Mouse (Mus musculus) small intestine, adult 10 weeks (tissue): ENCODE measurements around the gene Ifi47. TPM values are rescaled to one million over a fixed set of nuclear protein-coding genes. Genes with fewer than 3 reads are reported as not detected.

Source experiments
- polyA plus RNA-seq: library from polyadenylated mRNA; stranded (reverse); fragments of 350-450 nt; fragmentation: Illumina TruSeq; extraction: RNeasy Lipid Tissue Mini Kit (QIAGEN cat#74804); gene quantifications from one replicate; pipeline ENCODE4 v1.2.3, GENCODE M21; 2014; ENCODE audit warnings: low replicate concordance

Ifi47 gene
- polyA plus RNA-seq, result 66.3 TPM

GRCm38 (mm10) chr11:49076001-49076757, at the start of gene Ifi47:
Gene Ifi47, plus strand, starts transcription at chr11:49076587.

GRCm38 (mm10) chr11:49051093-49051891, 25.1 kb upstream of the Ifi47 start, which contains the start of gene 9930111J21Rik2:
Gene 9930111J21Rik2, minus strand, starts transcription at chr11:49051242.

GRCm38 (mm10) chr11:49063713-49064469, 12.5 kb upstream of the Ifi47 start, which contains the start of gene Tgtp2:
Gene Tgtp2, minus strand, starts transcription at chr11:49064206.

GRCm38 (mm10) chr11:49114774-49115173, 38.4 kb downstream of the Ifi47 start, which contains the start of gene Olfr1396:
Gene Olfr1396, minus strand, starts transcription at chr11:49114874.

GRCm38 (mm10) chr11:49141974-49142373, 65.6 kb downstream of the Ifi47 start, which contains the start of gene Olfr1395:
Gene Olfr1395, plus strand, starts transcription at chr11:49142274.

Other genes with a start within 250 kb of the Ifi47 start
- gene Gm12184, start 249.9 kb upstream of the Ifi47 start, polyA plus RNA-seq, result 5.0 TPM
- 35.8 TPM for gene Irgm1, start 204.9 kb upstream of the Ifi47 start, polyA plus RNA-seq
- gene Gm5431, start 174.4 kb upstream of the Ifi47 start, polyA plus RNA-seq, result 32.7 TPM
- 5.8 TPM for gene Psme2b, start 130.4 kb upstream of the Ifi47 start, polyA plus RNA-seq
- gene Olfr56, start 97.7 kb upstream of the Ifi47 start, polyA plus RNA-seq, result 6.8 TPM
- 1.3 TPM for gene 9930111J21Rik1, start 97.2 kb upstream of the Ifi47 start, polyA plus RNA-seq
- 0.97 TPM for gene Gm12185, start 84.4 kb upstream of the Ifi47 start, polyA plus RNA-seq
- gene Tgtp1, start 82.4 kb upstream of the Ifi47 start, polyA plus RNA-seq, result 8.9 TPM
- 18.7 TPM for gene 9930111J21Rik2, start 25.3 kb upstream of the Ifi47 start, polyA plus RNA-seq
- 22.2 TPM for gene Tgtp2, start 12.4 kb upstream of the Ifi47 start, polyA plus RNA-seq
- gene Olfr1396, start 38.3 kb downstream of the Ifi47 start, polyA plus RNA-seq, result not detected
- not detected for gene Olfr1395, start 65.7 kb downstream of the Ifi47 start, polyA plus RNA-seq
- not detected for gene Olfr1394, start 77.8 kb downstream of the Ifi47 start, polyA plus RNA-seq
- gene Btnl9, start 110.6 kb downstream of the Ifi47 start, polyA plus RNA-seq, result 0.93 TPM
- 81.1 TPM for gene Zfp62, start 126.7 kb downstream of the Ifi47 start, polyA plus RNA-seq
- 21.1 TPM for gene Mgat1, start 167.6 kb downstream of the Ifi47 start, polyA plus RNA-seq
- 0.41 TPM for gene Olfr1393, start 201.7 kb downstream of the Ifi47 start, polyA plus RNA-seq
- gene Olfr1392, start 208.7 kb downstream of the Ifi47 start, polyA plus RNA-seq, result 0.48 TPM
- not detected for gene Olfr10, start 228.2 kb downstream of the Ifi47 start, polyA plus RNA-seq
- gene Olfr1391, start 246.2 kb downstream of the Ifi47 start, polyA plus RNA-seq, result not detected